Mouse (Mus musculus) hindbrain, embryonic 11.5 days (tissue): ENCODE data around the gene Herc4. TPM values are rescaled to one million over a fixed set of nuclear protein-coding genes. Genes with fewer than 3 reads are reported as not detected.

Experiments
- ATAC-seq: fragments of 200-750 bp; cut with Nextera tagmentation; 2 replicates; pipeline ENCODE4 v1.8.0; 2017; ENCODE audit warnings: mild to moderate bottlenecking, moderate TSS enrichment, moderate library complexity; ENCODE audit not compliant: low FRiP score
- DNase-seq: peaks from one replicate; pipeline ENCODE4 v3.0.0-alpha.2; 2015; ENCODE audit warnings: low spot score
- H3K27ac ChIP-seq: fragments of 300-500 bp; sonication (generic); 2 replicates; pipeline ENCODE4 v1.5.1; 2014; ENCODE audit warnings: mild to moderate bottlenecking, low read depth, low read length
- H3K27me3 ChIP-seq: fragments of 300-500 bp; sonication (generic); 2 replicates; pipeline ENCODE4 v1.6.1; 2014; ENCODE audit warnings: mild to moderate bottlenecking, low read length, moderate library complexity, mixed read lengths; ENCODE audit not compliant: control insufficient read depth, insufficient read depth
- H3K36me3 ChIP-seq: fragments of 300-500 bp; sonication (generic); 2 replicates; pipeline ENCODE4 v1.6.1; 2014; ENCODE audit warnings: mild to moderate bottlenecking, low read length, moderate library complexity, mixed read lengths; ENCODE audit not compliant: control insufficient read depth, insufficient read depth
- H3K4me1 ChIP-seq: fragments of 300-500 bp; sonication (generic); replicated peaks from 2 replicates; pipeline ENCODE4 v1.6.1; 2014; ENCODE audit warnings: low read length, mixed read lengths; ENCODE audit not compliant: control insufficient read depth, insufficient read depth
- H3K4me2 ChIP-seq: fragments of 300-500 bp; sonication (generic); replicated peaks from 2 replicates; pipeline ENCODE4 v1.6.1; 2014; ENCODE audit warnings: mild to moderate bottlenecking, low read depth, low read length
- H3K4me3 ChIP-seq: fragments of 300-500 bp; sonication (generic); 2 replicates; pipeline ENCODE4 v1.5.1; 2014; ENCODE audit warnings: low read depth, low read length
- H3K9ac ChIP-seq: fragments of 300-500 bp; sonication (generic); 2 replicates; pipeline ENCODE4 v1.6.1; 2014; ENCODE audit warnings: low read depth, low read length
- H3K9me3 ChIP-seq: fragments of 300-500 bp; sonication (generic); 2 replicates; pipeline ENCODE4 v1.6.1; 2016; ENCODE audit warnings: low read length; ENCODE audit not compliant: control insufficient read depth
- WGBS: fragments of 180-500 bp; shearing (Covaris S2); extraction: QIAGEN DNeasy Blood & Tissue Kit; methylation state at CpG from one replicate; pipeline ENCODE4 v1.1.7; 2014; 5-methylcytosine and 5-hydroxymethylcytosine counted together
- polyA plus RNA-seq: library from polyadenylated mRNA; unstranded; fragments of >200 nt; fragmentation: Nextera tagmentation; extraction: Ambion mirVana; gene quantifications from 2 replicates; pipeline ENCODE4 v1.2.1, GENCODE M21; 2014

Herc4 gene
- polyA plus RNA-seq, 1 experiment from 2014 or later, result 49.3 TPM

GRCm38 (mm10) chr10:63242798-63243435, 693 bp upstream of the Herc4 start:
- no peaks in the 10 kb centered on the region for H3K9me3 ChIP-seq
- no peak overlapping the region for H3K27ac ChIP-seq
- peak overlapping the region; percentile 92 for H3K4me3 ChIP-seq
- ATAC-seq (no peak), DNase-seq (peak; percentile 4)
- peak overlapping the region; percentile 48 for H3K4me2 ChIP-seq
- H3K27me3 ChIP-seq, result no peaks in the 10 kb centered on the region
- H3K9ac ChIP-seq, result peak overlapping the region; percentile 54
- no peaks in the 10 kb centered on the region; the same call in 1 of the 2 replicates for H3K4me1 ChIP-seq
- no peaks in the 10 kb centered on the region for H3K36me3 ChIP-seq
- 30% methylated on average over 12 of the region's 12 CpGs for WGBS

- no peak for DNase-seq
- Histone ChIP-seq H3K27me3 (no peaks in the 10 kb centered on the region), H3K9ac (peak overlapping the region; percentile 93), H3K9me3 (no peaks in the 10 kb centered on the region), H3K4me1 (no peaks in the 10 kb centered on the region; the same call in 1 of the 2 replicates), H3K4me2 (peak overlapping the region; percentile 61), H3K27ac (peak overlapping the region; percentile 94), H3K4me3 (peak overlapping the region; percentile 92), H3K36me3 (no peaks in the 10 kb centered on the region)
- peak; percentile 88 for ATAC-seq
- 0% methylated on average over 39 of the region's 41 CpGs for WGBS
Observed at GRCm38 (mm10) chr10:63244055-63244671, 553 bp downstream of the Herc4 start.

- Histone ChIP-seq H3K9me3 (no peaks in the 10 kb centered on the region), H3K27ac (no peak overlapping the region), H3K4me3 (peak overlapping the region; percentile 92), H3K9ac (peak overlapping the region; percentile 93), H3K27me3 (no peaks in the 10 kb centered on the region), H3K4me1 (no peaks in the 10 kb centered on the region; the same call in 1 of the 2 replicates), H3K4me2 (peak overlapping the region; percentile 61), H3K36me3 (no peaks in the 10 kb centered on the region)
- ATAC-seq, result no peak
- 12% methylated on average over 5 of the region's 5 CpGs for WGBS
- peak; percentile 53 for DNase-seq
Observed at GRCm38 (mm10) chr10:63244746-63245145, 1.1 kb downstream of the Herc4 start.

DNA sequence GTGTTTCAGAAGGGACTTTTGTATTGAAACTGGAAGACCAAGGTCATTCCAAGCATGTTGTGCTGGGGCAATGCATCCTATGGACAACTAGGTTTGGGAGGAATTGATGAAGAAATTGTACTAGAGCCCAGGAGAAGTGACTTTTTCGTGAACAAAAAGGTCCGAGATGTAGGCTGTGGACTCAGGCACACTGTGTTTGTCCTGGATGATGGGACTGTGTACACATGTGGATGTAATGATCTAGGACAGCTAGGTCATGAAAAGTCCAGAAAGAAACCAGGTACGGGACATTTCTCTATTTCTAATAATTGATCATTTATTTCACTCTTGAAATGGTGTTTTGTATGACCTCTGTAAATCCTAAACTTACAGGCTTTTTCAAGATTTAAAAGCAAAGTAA, 2.2 kb downstream of the Herc4 start:
- H3K9me3 ChIP-seq, result no peaks in the 10 kb centered on the region

DNA sequence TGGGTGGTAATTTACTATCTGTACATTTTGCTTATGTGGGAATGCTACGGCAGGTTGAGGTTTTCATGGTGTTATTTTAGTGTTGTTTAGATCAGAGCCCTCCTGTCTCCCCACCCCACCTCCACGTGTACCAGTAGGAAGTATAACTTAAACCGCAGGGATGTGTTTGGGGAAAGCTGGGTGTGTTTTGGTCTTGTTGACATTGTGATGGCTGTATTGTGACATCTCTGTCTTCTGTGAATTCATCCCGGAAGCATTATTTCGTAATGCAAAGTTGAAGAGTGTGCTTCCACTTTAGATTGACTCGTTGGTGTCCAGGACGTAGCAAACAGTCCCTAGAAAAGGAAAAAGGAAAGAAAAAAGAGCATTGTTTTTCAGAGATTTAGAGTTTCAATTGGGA, 3.8 kb downstream of the Herc4 start:
- ATAC-seq, result no peak
- no peaks in the 10 kb centered on the region for H3K36me3 ChIP-seq

More for the DNA sequence above, 2.2 kb downstream of the Herc4 start:
- no peaks in the 10 kb centered on the region for H3K36me3 ChIP-seq
- ATAC-seq (no peak), DNase-seq (no peak)
- no peaks in the 10 kb centered on the region; the same call in 1 of the 2 replicates for H3K4me1 ChIP-seq
- H3K27me3 ChIP-seq, result no peaks in the 10 kb centered on the region
- WGBS, result 94% methylated on average over 3 of the region's 3 CpGs
- H3K4me2 ChIP-seq, result no peak overlapping the region
- no peak overlapping the region for H3K9ac ChIP-seq
- no peak overlapping the region for H3K27ac ChIP-seq
- no peak overlapping the region for H3K4me3 ChIP-seq

DNA sequence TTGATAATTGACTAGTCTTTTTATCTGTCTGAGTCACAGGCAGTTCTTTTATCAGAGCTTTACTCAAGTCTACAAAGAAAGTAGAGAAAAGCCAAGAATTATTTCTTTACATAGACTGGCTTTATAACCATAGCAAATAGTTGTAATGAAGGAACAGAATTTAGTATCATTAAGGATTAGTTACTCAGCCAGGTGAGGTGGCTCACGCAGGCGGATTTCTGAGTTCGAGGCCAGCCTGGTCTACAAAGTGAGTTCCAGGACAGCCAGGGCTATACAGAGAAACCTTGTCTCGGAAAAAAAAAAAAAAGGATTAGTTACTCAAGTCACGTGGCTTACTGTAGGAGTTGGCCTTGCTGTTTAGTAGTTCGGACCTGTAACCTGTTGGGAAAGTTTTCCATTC, 4.8 kb downstream of the Herc4 start:
- no peaks in the 10 kb centered on the region for H3K27me3 ChIP-seq
- no peak overlapping the region for H3K9ac ChIP-seq
- no peak for DNase-seq
- H3K4me2 ChIP-seq, result no peak overlapping the region
- no peaks in the 10 kb centered on the region for H3K9me3 ChIP-seq
- H3K4me1 ChIP-seq, result no peaks in the 10 kb centered on the region
- no peak overlapping the region for H3K4me3 ChIP-seq
- H3K36me3 ChIP-seq, result no peaks in the 10 kb centered on the region
- WGBS, result 97% methylated on average over 6 of the region's 6 CpGs
- ATAC-seq, result no peak
- H3K27ac ChIP-seq, result no peak overlapping the region

More for the DNA sequence above, 3.8 kb downstream of the Herc4 start:
- Histone ChIP-seq H3K9ac (no peak overlapping the region), H3K27ac (no peak overlapping the region), H3K4me3 (no peak overlapping the region), H3K27me3 (no peaks in the 10 kb centered on the region), H3K4me1 (no peaks in the 10 kb centered on the region; the same call in 1 of the 2 replicates), H3K4me2 (no peak overlapping the region), H3K9me3 (no peaks in the 10 kb centered on the region)
- 89% methylated on average over 7 of the region's 7 CpGs for WGBS
- no peak for DNase-seq

DNA sequence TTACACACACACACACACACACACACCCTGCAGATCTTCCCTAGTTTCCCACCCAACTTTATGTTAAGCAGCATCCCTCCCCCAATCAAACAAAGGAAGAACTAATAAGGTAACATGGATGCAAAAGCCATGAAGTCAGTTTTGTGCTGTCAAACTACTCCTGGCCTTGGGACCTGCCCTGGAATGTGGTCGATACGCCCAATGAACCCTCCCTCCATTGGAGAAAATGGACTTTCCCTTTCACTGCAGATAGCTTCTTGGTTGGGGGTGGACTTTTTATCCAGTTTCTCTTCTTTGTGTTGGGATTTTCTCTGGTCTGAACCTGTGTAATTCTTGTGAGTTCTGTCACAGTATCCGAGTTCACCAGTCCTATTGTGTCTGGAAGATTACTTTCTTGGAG, 15.1 kb downstream of the Herc4 start:
- no peak for ATAC-seq
- H3K36me3 ChIP-seq, result no peaks in the 10 kb centered on the region
- no peak overlapping the region for H3K27ac ChIP-seq
- 81% methylated on average over 3 of the region's 3 CpGs for WGBS
- DNase-seq, result no peak
- H3K9me3 ChIP-seq, result no peaks in the 10 kb centered on the region
- no peaks in the 10 kb centered on the region for H3K4me1 ChIP-seq
- H3K4me3 ChIP-seq, result no peak overlapping the region
- no peak overlapping the region for H3K9ac ChIP-seq
- H3K4me2 ChIP-seq, result no peak overlapping the region
- H3K27me3 ChIP-seq, result no peaks in the 10 kb centered on the region

DNA sequence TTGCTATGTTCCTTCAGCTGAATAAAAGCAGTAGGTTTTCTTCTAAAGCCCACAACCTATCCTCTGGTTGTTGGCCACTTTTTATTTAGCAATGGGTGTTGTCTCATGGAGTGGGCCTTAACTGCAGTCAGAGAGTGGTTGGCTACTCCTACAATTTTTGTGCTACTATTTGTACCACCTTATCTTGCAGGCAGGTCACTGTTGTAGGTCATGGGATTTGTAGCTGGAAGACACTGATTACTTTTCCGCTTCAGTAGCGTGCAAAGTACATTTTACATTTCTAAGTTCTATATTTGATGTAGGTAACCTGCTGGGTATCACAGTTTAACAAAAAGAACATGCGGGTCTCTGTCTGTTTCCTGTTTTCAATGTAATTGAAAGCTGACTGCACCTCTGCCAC, 15.7 kb downstream of the Herc4 start:
- no peak for DNase-seq
- ATAC-seq, result no peak
- H3K9ac ChIP-seq, result no peak overlapping the region
- no peak overlapping the region for H3K4me3 ChIP-seq
- H3K36me3 ChIP-seq, result no peaks in the 10 kb centered on the region
- no peak overlapping the region for H3K4me2 ChIP-seq
- H3K27me3 ChIP-seq, result no peaks in the 10 kb centered on the region
- no peaks in the 10 kb centered on the region for H3K9me3 ChIP-seq
- no peak overlapping the region for H3K27ac ChIP-seq
- H3K4me1 ChIP-seq, result no peaks in the 10 kb centered on the region
- 93% methylated on average over 3 of the region's 3 CpGs for WGBS

DNA sequence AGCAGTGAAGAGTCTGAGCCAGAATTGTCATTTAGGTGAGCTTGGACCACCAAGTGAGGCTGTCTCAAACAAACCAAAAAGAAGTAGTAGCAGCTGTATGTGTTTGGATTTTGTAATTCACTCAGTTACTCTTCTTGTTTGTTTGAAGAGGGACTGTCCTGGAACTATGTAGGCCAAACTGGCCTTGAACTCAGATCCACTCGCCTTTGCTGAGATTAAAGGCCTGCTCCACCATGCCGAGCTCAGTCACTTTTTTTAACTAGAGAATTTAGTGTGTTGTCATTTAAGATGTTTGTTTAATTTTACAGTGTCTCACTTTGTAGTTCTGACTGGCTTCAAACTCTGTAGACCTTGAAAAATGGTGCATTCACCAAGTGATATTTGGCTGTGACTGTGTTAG, 24.3 kb downstream of the Herc4 start:
- ATAC-seq (no peak), DNase-seq (no peak)
- Histone ChIP-seq H3K4me2 (no peak overlapping the region), H3K4me3 (no peak overlapping the region), H3K4me1 (no peaks in the 10 kb centered on the region), H3K9me3 (no peaks in the 10 kb centered on the region), H3K9ac (no peak overlapping the region), H3K27ac (no peak overlapping the region), H3K27me3 (no peaks in the 10 kb centered on the region), H3K36me3 (no peaks in the 10 kb centered on the region)
- 92% methylated on average over 2 of the region's 2 CpGs for WGBS
